Mouse (Mus musculus) stomach, embryonic 16.5 days (tissue): Measurements from ENCODE around the gene Ptgdr2. TPM values are rescaled to one million over a fixed set of nuclear protein-coding genes. Genes with fewer than 3 reads are reported as not detected.

Experiments used
- ATAC-seq: fragments of 200-750 bp; cut with Nextera tagmentation; 2 replicates; pipeline ENCODE4 v1.8.0; 2017; ENCODE audit warnings: moderate number of reproducible peaks, moderate TSS enrichment; ENCODE audit not compliant: insufficient read depth, low FRiP score
- H3K27ac ChIP-seq: fragments of 300-500 bp; sonication (generic); 2 replicates; pipeline ENCODE4 v1.5.1; 2014; ENCODE audit warnings: low read length
- H3K27me3 ChIP-seq: fragments of 300-500 bp; sonication (generic); 2 replicates; pipeline ENCODE4 v1.6.1; 2014; ENCODE audit warnings: low read length, control low read depth, mixed read lengths; ENCODE audit not compliant: control insufficient read depth, insufficient read depth
- H3K36me3 ChIP-seq: fragments of 300-500 bp; sonication (generic); 2 replicates; pipeline ENCODE4 v1.6.1; 2014; ENCODE audit warnings: low read length; ENCODE audit not compliant: control insufficient read depth, insufficient read depth
- H3K4me1 ChIP-seq: fragments of 300-500 bp; sonication (generic); 2 replicates; pipeline ENCODE4 v1.6.1; 2014; ENCODE audit warnings: low read length, control low read depth, mixed read lengths; ENCODE audit not compliant: control insufficient read depth, insufficient read depth
- H3K4me2 ChIP-seq: fragments of 300-500 bp; sonication (generic); 2 replicates; pipeline ENCODE4 v1.6.1; 2014; ENCODE audit warnings: low read depth, low read length, mixed read lengths
- H3K4me3 ChIP-seq: fragments of 300-500 bp; sonication (generic); replicated peaks from 2 replicates; pipeline ENCODE4 v1.5.1; 2014; ENCODE audit warnings: mild to moderate bottlenecking, low read length
- H3K9ac ChIP-seq: fragments of 300-500 bp; sonication (generic); 2 replicates; pipeline ENCODE4 v1.6.1; 2014; ENCODE audit warnings: low read length
- H3K9me3 ChIP-seq: fragments of 300-500 bp; sonication (generic); replicated peaks from 2 replicates; pipeline ENCODE4 v1.6.1; 2016; ENCODE audit warnings: low read length, control low read depth; ENCODE audit not compliant: control insufficient read depth
- WGBS: fragments of 180-500 bp; shearing (Covaris S2); extraction: QIAGEN DNeasy Blood & Tissue Kit; methylation state at CpG from one replicate; pipeline ENCODE4 v1.1.7; 2014; 5-methylcytosine and 5-hydroxymethylcytosine counted together
- polyA plus RNA-seq: library from polyadenylated mRNA; unstranded; fragments of >200 nt; fragmentation: Nextera tagmentation; extraction: Ambion mirVana; gene quantifications from 2 replicates; pipeline ENCODE4 v1.2.1, GENCODE M21; 2015

Ptgdr2 gene
- polyA plus RNA-seq, 1 experiment from 2014 or later: not detected

GRCm38 (mm10) chr19:10959085-10959977 lies 22.4 kb downstream of the Ptgdr2 start:
- WGBS: 31% methylated on average over 11 of the region's 11 CpGs
- Histone ChIP-seq H3K9me3 (no peaks in the 10 kb centered on the region), H3K27me3 (no peaks in the 10 kb centered on the region), H3K27ac (no peak overlapping the region), H3K4me2 (no peak overlapping the region), H3K4me1 (peaks cover 3% of the 10 kb centered on the region; the same call in 1 of the 2 replicates), H3K4me3 (no peak overlapping the region), H3K9ac (0 out of 2 replicates have a peak overlapping the region, but pooled peaks have one; percentile 21), H3K36me3 (no peaks in the 10 kb centered on the region)
- peak; percentile 55; the same call in 1 of the 2 replicates for ATAC-seq

GRCm38 (mm10) chr19:10959978-10960346 lies 23.0 kb downstream of the Ptgdr2 start:
- WGBS: 44% methylated on average over 12 of the region's 12 CpGs
- no peak overlapping the region for H3K4me2 ChIP-seq
- H3K36me3 ChIP-seq: no peaks in the 10 kb centered on the region
- H3K27me3 ChIP-seq: no peaks in the 10 kb centered on the region
- H3K4me1 ChIP-seq: peaks cover 3% of the 10 kb centered on the region; the same call in 1 of the 2 replicates
- no peak overlapping the region for H3K4me3 ChIP-seq
- H3K27ac ChIP-seq: no peak overlapping the region
- no peaks in the 10 kb centered on the region for H3K9me3 ChIP-seq
- no peak for ATAC-seq
- H3K9ac ChIP-seq: 0 out of 2 replicates have a peak overlapping the region, but pooled peaks have one; percentile 21

DNA sequence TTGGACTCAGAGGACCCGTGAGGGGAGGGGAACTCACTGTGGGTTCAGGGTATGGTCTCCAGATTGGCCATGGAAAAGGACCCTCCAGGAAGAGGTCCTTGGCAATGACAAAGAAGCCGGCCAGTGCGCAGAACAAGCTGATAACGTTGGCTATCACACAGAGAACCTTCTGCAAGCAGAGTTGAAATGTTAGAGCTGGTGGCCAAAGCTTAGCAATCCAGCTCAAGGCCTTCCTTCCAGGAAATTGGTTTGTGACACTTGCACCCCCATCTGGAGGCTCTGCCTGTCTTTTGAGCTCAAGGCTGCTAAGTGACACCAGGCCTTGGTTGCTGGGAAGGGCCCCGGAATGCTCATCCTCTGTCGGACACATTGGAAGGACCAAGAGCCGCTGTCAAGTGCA lies 28.8 kb downstream of the Ptgdr2 start:
- H3K9ac ChIP-seq: no peak overlapping the region
- H3K27me3 ChIP-seq: no peaks in the 10 kb centered on the region
- H3K4me3 ChIP-seq: no peak overlapping the region
- H3K9me3 ChIP-seq: no peaks in the 10 kb centered on the region
- H3K4me2 ChIP-seq: no peak overlapping the region
- no peaks in the 10 kb centered on the region for H3K36me3 ChIP-seq
- no peak for ATAC-seq
- H3K4me1 ChIP-seq: no peaks in the 10 kb centered on the region
- H3K27ac ChIP-seq: no peak overlapping the region
- WGBS: 88% methylated on average over 7 of the region's 7 CpGs

DNA sequence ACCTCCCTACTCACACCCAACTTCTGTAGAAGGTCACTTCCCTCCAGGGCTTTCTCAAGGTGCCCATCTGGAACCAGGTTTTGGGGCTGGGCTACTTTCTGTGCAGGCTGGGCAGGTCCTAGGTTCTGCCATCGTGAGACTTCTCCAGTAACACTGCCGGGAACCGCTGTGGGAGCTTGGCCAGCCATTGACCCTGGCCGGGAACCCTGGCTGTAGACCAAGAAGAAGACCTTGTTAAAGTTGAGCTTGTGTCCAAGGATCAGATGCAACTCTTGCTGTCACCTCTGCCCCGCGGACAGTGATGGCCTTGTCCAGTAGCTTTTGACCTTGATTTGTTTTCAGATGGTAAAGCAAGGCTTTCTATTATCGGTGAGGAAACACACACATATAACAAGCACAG lies 31.6 kb downstream of the Ptgdr2 start:
- ATAC-seq: no peak

DNA sequence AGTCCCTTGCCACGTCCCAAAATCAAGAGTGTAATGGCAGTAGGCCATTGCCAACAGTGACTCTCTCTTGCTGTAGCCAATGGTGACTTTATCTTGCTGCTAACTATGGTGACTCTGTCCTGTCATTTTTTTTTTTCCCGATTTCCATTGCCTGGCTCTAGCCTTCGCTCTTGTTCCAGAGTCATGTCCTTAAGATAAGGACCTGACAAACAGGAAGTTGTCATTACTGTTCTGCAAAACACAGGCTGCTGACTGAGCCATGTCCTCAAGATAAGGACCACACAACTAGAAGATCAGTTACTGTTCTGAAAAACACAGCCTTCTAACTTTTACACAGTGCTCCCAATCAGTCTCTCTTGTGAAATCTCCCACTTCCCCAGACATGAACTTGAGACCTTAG lies 33.5 kb downstream of the Ptgdr2 start:
- 58% methylated on average over 3 of the region's 3 CpGs for WGBS
- ATAC-seq: no peak
- Histone ChIP-seq H3K9ac (no peak overlapping the region), H3K9me3 (no peaks in the 10 kb centered on the region), H3K4me2 (no peak overlapping the region), H3K27ac (no peak overlapping the region), H3K4me3 (no peak overlapping the region), H3K36me3 (no peaks in the 10 kb centered on the region), H3K27me3 (no peaks in the 10 kb centered on the region), H3K4me1 (peaks cover 15% of the 10 kb centered on the region)

More for the DNA sequence above, 31.6 kb downstream of the Ptgdr2 start:
- WGBS: 89% methylated on average over 7 of the region's 7 CpGs
- Histone ChIP-seq H3K27me3 (no peaks in the 10 kb centered on the region), H3K4me1 (no peaks in the 10 kb centered on the region), H3K9me3 (no peaks in the 10 kb centered on the region), H3K4me3 (no peak overlapping the region), H3K27ac (no peak overlapping the region), H3K4me2 (no peak overlapping the region), H3K9ac (no peak overlapping the region), H3K36me3 (no peaks in the 10 kb centered on the region)

DNA sequence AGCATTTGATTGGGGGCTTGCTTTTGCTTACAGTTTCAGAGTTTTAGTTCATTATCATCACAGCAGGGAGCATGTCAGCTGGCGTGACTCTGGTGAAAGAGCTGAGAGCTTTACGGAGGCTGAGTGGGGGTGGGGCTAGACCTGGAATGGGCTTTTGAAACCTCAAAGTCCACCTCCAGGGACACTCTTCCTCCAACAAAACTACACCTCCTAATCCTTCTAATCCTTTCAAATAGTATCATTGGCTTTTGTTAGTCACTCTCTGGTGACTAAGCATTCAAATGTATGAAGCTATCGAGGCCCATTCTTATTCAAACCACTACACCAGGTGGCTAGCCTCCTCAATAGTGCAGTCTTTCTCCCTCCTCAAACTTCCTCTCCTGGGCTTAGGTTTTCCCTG lies 35.7 kb downstream of the Ptgdr2 start:
- no peaks in the 10 kb centered on the region for H3K36me3 ChIP-seq
- H3K27ac ChIP-seq: peak overlapping the region; percentile 78; the same call in 1 of the 2 replicates
- no peaks in the 10 kb centered on the region for H3K27me3 ChIP-seq
- H3K4me2 ChIP-seq: no peak overlapping the region
- H3K4me1 ChIP-seq: peaks cover 15% of the 10 kb centered on the region
- no peaks in the 10 kb centered on the region for H3K9me3 ChIP-seq
- H3K9ac ChIP-seq: no peak overlapping the region
- WGBS: 63% methylated on average over 3 of the region's 3 CpGs
- ATAC-seq: no peak
- H3K4me3 ChIP-seq: no peak overlapping the region

DNA sequence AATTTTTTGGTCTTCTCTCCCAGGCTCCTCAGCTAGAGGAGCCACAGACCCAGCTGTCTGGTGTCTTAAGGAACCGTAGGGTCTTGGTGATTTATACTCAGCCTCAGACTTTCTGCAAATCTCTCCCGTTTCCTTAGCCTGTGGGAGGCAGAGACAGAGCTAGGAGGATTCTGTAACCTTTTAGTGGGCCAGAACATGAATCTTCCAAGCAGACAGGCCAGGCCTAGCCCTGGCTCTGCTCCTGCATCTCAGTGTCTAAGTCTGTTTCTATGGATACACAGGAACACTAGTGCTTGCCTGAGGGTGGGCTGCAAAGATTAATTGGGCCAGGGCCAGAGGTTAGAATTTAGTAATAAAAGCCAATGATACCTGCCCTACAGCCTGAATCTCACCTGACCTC lies 36.2 kb downstream of the Ptgdr2 start:
- 45% methylated on average over 2 of the region's 2 CpGs for WGBS
- Histone ChIP-seq H3K27me3 (no peaks in the 10 kb centered on the region), H3K36me3 (no peaks in the 10 kb centered on the region), H3K9me3 (no peaks in the 10 kb centered on the region), H3K4me1 (peaks cover 15% of the 10 kb centered on the region), H3K9ac (no peak overlapping the region), H3K4me2 (no peak overlapping the region), H3K4me3 (no peak overlapping the region), H3K27ac (peak overlapping the region; percentile 78)
- peak; percentile 51; the same call in 1 of the 2 replicates for ATAC-seq

- Histone ChIP-seq H3K9me3 (no peaks in the 10 kb centered on the region), H3K36me3 (no peaks in the 10 kb centered on the region), H3K4me3 (no peak within 1 kb of the TSS), H3K9ac (0 out of 2 replicates have a peak within 1 kb of the TSS, but pooled peaks have one; percentile 18), H3K27ac (peak within 1 kb of the TSS; percentile 78), H3K4me1 (peaks cover 20% of the 10 kb centered on the region), H3K4me2 (no peak within 1 kb of the TSS), H3K27me3 (no peaks in the 10 kb centered on the region)
- ATAC-seq: peak; percentile 63; the same call in 1 of the 2 replicates
- WGBS: 21% methylated on average over 4 of the region's 4 CpGs
Measured at GRCm38 (mm10) chr19:10974238-10974865, 37.4 kb downstream of the Ptgdr2 start, which contains the start of gene Ms4a10. TSS of gene Ms4a10 (minus strand) at chr19:10974670.

GRCm38 (mm10) chr19:10975187-10975586 lies 38.2 kb downstream of the Ptgdr2 start:
- no peaks in the 10 kb centered on the region for H3K9me3 ChIP-seq
- H3K27ac ChIP-seq: no peak overlapping the region
- H3K4me2 ChIP-seq: no peak overlapping the region
- H3K9ac ChIP-seq: no peak overlapping the region
- H3K4me1 ChIP-seq: peaks cover 24% of the 10 kb centered on the region
- H3K27me3 ChIP-seq: no peaks in the 10 kb centered on the region
- WGBS: 77% methylated on average over 2 of the region's 2 CpGs
- H3K36me3 ChIP-seq: no peaks in the 10 kb centered on the region
- H3K4me3 ChIP-seq: no peak overlapping the region
- no peak for ATAC-seq
